Mouse (Mus musculus): Measurements from ENCODE around the gene Shank1.
A peak's percentile ranks its signal among the peaks of the same experiment; 100 is the strongest.

Gene Shank1

GRCm38 (mm10) chr7:44373889-44374652 is 64.0 kb downstream of the Shank1 start:
- DNase-seq (ENCODE audit: low spot score), result peak; percentile 70

GRCm38 (mm10) chr7:44374756-44375155 is 64.7 kb downstream of the Shank1 start:
- no peak for DNase-seq (ENCODE audit: low spot score)

- no peak for DNase-seq (ENCODE audit: low spot score)
These were observed 65.2 kb downstream of the Shank1 start for GRCm38 (mm10) chr7:44375207-44375606.

GRCm38 (mm10) chr7:44375793-44376192 is 65.7 kb downstream of the Shank1 start:
- no peak for DNase-seq (ENCODE audit: low spot score)

- no peak for DNase-seq (ENCODE audit: low spot score)
These were observed 68.2 kb downstream of the Shank1 start for GRCm38 (mm10) chr7:44378290-44378689.

GRCm38 (mm10) chr7:44382541-44382940 is 72.5 kb downstream of the Shank1 start:
- no peak for DNase-seq (ENCODE audit: low spot score)

- peak; percentile 79 for DNase-seq (ENCODE audit: low spot score)
These were observed 74.1 kb downstream of the Shank1 start, which contains the start of gene Syt3 for GRCm38 (mm10) chr7:44383980-44384715. Gene Syt3 (plus strand): TSS chr7:44384102.

GRCm38 (mm10) chr7:44384716-44385059 is 74.6 kb downstream of the Shank1 start:
- peak; percentile 56 for DNase-seq (ENCODE audit: low spot score)

GRCm38 (mm10) chr7:44385720-44386119 is 75.7 kb downstream of the Shank1 start, which contains the start of gene 1700008O03Rik:
Gene 1700008O03Rik (minus strand): TSS chr7:44385820.
- DNase-seq (ENCODE audit: low spot score), result no peak

- DNase-seq (ENCODE audit: low spot score), result no peak
These were observed 81.8 kb downstream of the Shank1 start for GRCm38 (mm10) chr7:44391831-44392230.

- no peak for DNase-seq (ENCODE audit: low spot score)
These were observed 82.3 kb downstream of the Shank1 start for GRCm38 (mm10) chr7:44392341-44392740.

- DNase-seq (ENCODE audit: low spot score), result no peak
These were observed 83.2 kb downstream of the Shank1 start for GRCm38 (mm10) chr7:44393284-44393683.

GRCm38 (mm10) chr7:44398570-44398969 is 88.5 kb downstream of the Shank1 start:
- peak; percentile 66 for DNase-seq (ENCODE audit: low spot score)

GRCm38 (mm10) chr7:44401673-44402072 is 91.6 kb downstream of the Shank1 start:
- no peak for DNase-seq (ENCODE audit: low spot score)

GRCm38 (mm10) chr7:44405346-44406014 is 95.4 kb downstream of the Shank1 start:
- DNase-seq (ENCODE audit: low spot score), result peak; percentile 89

GRCm38 (mm10) chr7:44406015-44406355 is 95.9 kb downstream of the Shank1 start:
- no peak for DNase-seq (ENCODE audit: low spot score)

All from testis, postnatal 10 days (tissue).